Mouse (Mus musculus): ENCODE measurements around the gene Rtn4rl2. TPM values are rescaled to one million over a fixed set of nuclear protein-coding genes. Genes with fewer than 3 reads are reported as not detected.

The Rtn4rl2 gene
- total RNA-seq, 2 experiments from 2014 or later = not detected

- no peak for ATAC-seq (replicated peaks; ENCODE audit: poor library complexity, severe bottlenecking)
Measured at GRCm38 (mm10) chr2:84885084-84886055, 1.1 kb downstream of the Rtn4rl2 start.

GRCm38 (mm10) chr2:84884611-84885010 is 1.9 kb downstream of the Rtn4rl2 start:
- no peak for ATAC-seq (replicated peaks; ENCODE audit: poor library complexity, severe bottlenecking)

GRCm38 (mm10) chr2:84883942-84884341 is 2.6 kb downstream of the Rtn4rl2 start:
- no peak for ATAC-seq (replicated peaks; ENCODE audit: poor library complexity, severe bottlenecking)

- ATAC-seq (replicated peaks; ENCODE audit: poor library complexity, severe bottlenecking) = no peak
Measured at GRCm38 (mm10) chr2:84883530-84883929, 3.0 kb downstream of the Rtn4rl2 start.

- ATAC-seq (replicated peaks; ENCODE audit: poor library complexity, severe bottlenecking) = no peak
Measured at GRCm38 (mm10) chr2:84883084-84883483, 3.4 kb downstream of the Rtn4rl2 start.

GRCm38 (mm10) chr2:84882606-84883005 is 3.9 kb downstream of the Rtn4rl2 start:
- peak; percentile 84 for ATAC-seq (replicated peaks; ENCODE audit: poor library complexity, severe bottlenecking)

GRCm38 (mm10) chr2:84880590-84880989 is 5.9 kb downstream of the Rtn4rl2 start:
- no peak for ATAC-seq (replicated peaks; ENCODE audit: poor library complexity, severe bottlenecking)

- ATAC-seq (replicated peaks; ENCODE audit: poor library complexity, severe bottlenecking) = no peak
Measured at GRCm38 (mm10) chr2:84875842-84876241, 10.7 kb downstream of the Rtn4rl2 start.

- ATAC-seq (replicated peaks; ENCODE audit: poor library complexity, severe bottlenecking) = peak; percentile 8; the same call in 1 of the 2 replicates
Measured at GRCm38 (mm10) chr2:84872105-84872716, 14.3 kb downstream of the Rtn4rl2 start.

- peak; percentile 32 for ATAC-seq (replicated peaks; ENCODE audit: poor library complexity, severe bottlenecking)
Measured at GRCm38 (mm10) chr2:84870623-84871160, 15.8 kb downstream of the Rtn4rl2 start.

GRCm38 (mm10) chr2:84868977-84869376 is 17.5 kb downstream of the Rtn4rl2 start:
- ATAC-seq (replicated peaks; ENCODE audit: poor library complexity, severe bottlenecking) = peak; percentile 51

- peak; percentile 52 for ATAC-seq (replicated peaks; ENCODE audit: poor library complexity, severe bottlenecking)
Measured at GRCm38 (mm10) chr2:84868521-84868943, 18.0 kb downstream of the Rtn4rl2 start.

- peak; percentile 33 for ATAC-seq (replicated peaks; ENCODE audit: poor library complexity, severe bottlenecking)
Measured at GRCm38 (mm10) chr2:84865616-84866571, 20.6 kb downstream of the Rtn4rl2 start.

- ATAC-seq (replicated peaks; ENCODE audit: poor library complexity, severe bottlenecking) = peak; percentile 75
Measured at GRCm38 (mm10) chr2:84862231-84862630, 24.3 kb downstream of the Rtn4rl2 start.

GRCm38 (mm10) chr2:84861430-84861829 is 25.1 kb downstream of the Rtn4rl2 start:
- ATAC-seq (replicated peaks; ENCODE audit: poor library complexity, severe bottlenecking) = no peak

- ATAC-seq (replicated peaks; ENCODE audit: poor library complexity, severe bottlenecking) = no peak
Measured at GRCm38 (mm10) chr2:84859991-84860780, 26.3 kb downstream of the Rtn4rl2 start.

- ATAC-seq (replicated peaks; ENCODE audit: poor library complexity, severe bottlenecking) = no peak
Measured at GRCm38 (mm10) chr2:84858551-84858950, 28.0 kb downstream of the Rtn4rl2 start.

- ATAC-seq (replicated peaks; ENCODE audit: poor library complexity, severe bottlenecking) = peak; percentile 83
Measured at GRCm38 (mm10) chr2:84855732-84856131, 30.8 kb downstream of the Rtn4rl2 start.

Data from granulocyte monocyte progenitor cell, adult 5-6 weeks (primary cell).